Mouse (Mus musculus): ENCODE results near the gene Olfr714.
"Not testable (repeated sequence)": the region's sequence is repeated elsewhere in the genome, so short reads cannot be mapped to it uniquely, and the experiment has no call there.

The Olfr714 gene

GRCm38 (mm10) chr7:107070681-107071080 lies at the start of gene Olfr714:
Gene Olfr714, plus strand, starts transcription at chr7:107070981.
- no peak for DNase-seq (ENCODE audit: low read depth)

GRCm38 (mm10) chr7:107030874-107031273 lies 39.9 kb upstream of the Olfr714 start, which contains the start of gene Olfr713:
Gene Olfr713, plus strand, starts transcription at chr7:107031174.
- no peak for DNase-seq (ENCODE audit: low read depth)

- DNase-seq (ENCODE audit: low read depth): no peak
Observed at GRCm38 (mm10) chr7:107039934-107040563, 30.7 kb upstream of the Olfr714 start.

- no peak for DNase-seq (ENCODE audit: low read depth)
Observed at GRCm38 (mm10) chr7:107043136-107043535, 27.6 kb upstream of the Olfr714 start.

GRCm38 (mm10) chr7:107044407-107044806 lies 26.4 kb upstream of the Olfr714 start:
- no peak for DNase-seq (ENCODE audit: low read depth)

- DNase-seq (ENCODE audit: low read depth): peak; percentile 72
Observed at GRCm38 (mm10) chr7:107045833-107046232, 24.9 kb upstream of the Olfr714 start.

GRCm38 (mm10) chr7:107047578-107047977 lies 23.2 kb upstream of the Olfr714 start:
- no peak for DNase-seq (ENCODE audit: low read depth)

GRCm38 (mm10) chr7:107092920-107093319 lies 22.1 kb downstream of the Olfr714 start, which contains the start of gene Olfr17:
Gene Olfr17, plus strand, starts transcription at chr7:107093220.
- no peak for DNase-seq (ENCODE audit: low read depth)

GRCm38 (mm10) chr7:107110269-107110668 lies 39.5 kb downstream of the Olfr714 start, which contains the start of gene Olfr715b:
Gene Olfr715b, minus strand, starts transcription at chr7:107110369.
- DNase-seq (ENCODE audit: low read depth): not testable (repeated sequence)
